In the genomic region with DNA sequence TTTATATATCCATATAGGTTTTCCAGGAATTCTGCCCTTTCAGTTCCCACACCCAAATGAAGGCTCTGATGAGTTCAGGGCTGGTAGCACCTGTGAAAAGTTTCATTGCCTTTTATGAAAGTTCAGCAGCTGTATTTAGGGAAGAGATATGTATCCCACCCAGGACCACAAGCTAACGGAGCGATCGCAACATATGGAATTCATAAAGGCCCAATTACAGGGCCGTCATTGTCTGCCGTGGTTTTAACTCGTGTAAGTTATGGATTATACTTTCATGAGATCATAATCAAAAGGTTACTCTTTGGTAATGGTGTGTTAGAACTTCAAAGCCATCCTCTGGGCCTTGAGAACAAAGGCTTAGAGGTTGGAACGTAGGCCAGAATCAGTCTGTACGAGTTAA, we compare ENCODE assay signal across 22 mouse cellular contexts. TPM values are rescaled to one million over a fixed set of nuclear protein-coding genes. Genes with fewer than 3 reads are reported as not detected.
DNase-seq lines count a peak whose midpoint lies in the region; ATAC-seq and TF ChIP-seq lines count a peak whose summit lies in the region.
"Had no signal": no experiment of that assay in that cellular context is flagged by ENCODE, and none has a peak within 500 bp of the region (broad histone marks: within the 10 kb centered on the region; RNA-seq: fewer than 3 reads in every experiment).

No protein-coding gene starts in this region.

- DNase-seq in embryonic facial prominence, embryonic 11.5 days (ENCODE audit: low spot score), result peak; percentile 64
- no peak for DNase-seq in embryonic facial prominence, embryonic 10.5 days (ENCODE audit: low spot score)
- peak; percentile 74 for DNase-seq in embryonic facial prominence, embryonic 14.5 days (ENCODE audit: low spot score)
- DNase-seq in forelimb bud, embryonic 11.5 days (ENCODE audit: low read depth, low spot score), result peak; percentile 40
- DNase-seq in layer of hippocampus, adult 2 months (ENCODE audit: low spot score in 2 of 2), result no peak
- DNase-seq: adrenal gland, adult 2 months; adrenal gland, postnatal 10 days; adrenal gland, postnatal 25 days; cerebellum, adult 11 months; cerebellum, adult 18-20 months; cerebellum, adult 8-10 months; cerebellum, adult 9-11 months; cerebellum, postnatal 14 days; cerebellum, postnatal 36 days; forebrain, postnatal 0 days had no signal

- no peaks in the 10 kb centered on the region for H3K27me3 ChIP-seq in embryonic facial prominence, embryonic 11.5 days (ENCODE audit: control insufficient read depth, insufficient read depth, low read length)
- H3K27me3 ChIP-seq in embryonic facial prominence, embryonic 10.5 days (replicated peaks; ENCODE audit: low read depth, poor library complexity, severe bottlenecking), result no peaks in the 10 kb centered on the region
- H3K27me3 ChIP-seq in embryonic facial prominence, embryonic 13.5 days, result no peaks in the 10 kb centered on the region
- H3K27me3 ChIP-seq in embryonic facial prominence, embryonic 14.5 days (replicated peaks; ENCODE audit: control insufficient read depth, insufficient read depth, low read length), result no peaks in the 10 kb centered on the region
- H3K27me3 ChIP-seq in hindbrain, embryonic 16.5 days (replicated peaks; ENCODE audit: control insufficient read depth, insufficient read depth, low read length), result no peaks in the 10 kb centered on the region
- H3K27me3 ChIP-seq: forebrain, embryonic 13.5 days; forebrain, embryonic 15.5 days had no signal

- H3K9me3 ChIP-seq in embryonic facial prominence, embryonic 11.5 days (replicated peaks; ENCODE audit: control insufficient read depth, low read length), result no peaks in the 10 kb centered on the region
- H3K9me3 ChIP-seq in embryonic facial prominence, embryonic 10.5 days, result no peaks in the 10 kb centered on the region
- H3K9me3 ChIP-seq in embryonic facial prominence, embryonic 13.5 days, result no peaks in the 10 kb centered on the region
- H3K9me3 ChIP-seq in embryonic facial prominence, embryonic 14.5 days (ENCODE audit: control insufficient read depth, low read length), result no peaks in the 10 kb centered on the region
- no peaks in the 10 kb centered on the region for H3K9me3 ChIP-seq in hindbrain, embryonic 16.5 days (ENCODE audit: control insufficient read depth, low read length)
- H3K9me3 ChIP-seq: forebrain, embryonic 13.5 days; forebrain, embryonic 15.5 days had no signal

- TF ChIP-seq CTCF in layer of hippocampus, adult 2 months (conservative IDR thresholded peaks at IDR 0.05), result no peak

- H3K4me2 ChIP-seq in embryonic facial prominence, embryonic 11.5 days (ENCODE audit: low read depth, low read length), result no peak overlapping the region
- peak overlapping the region; percentile 20; the same call in 1 of the 2 replicates for H3K4me2 ChIP-seq in embryonic facial prominence, embryonic 13.5 days
- no peak overlapping the region for H3K4me2 ChIP-seq in embryonic facial prominence, embryonic 14.5 days (ENCODE audit: low read depth, low read length)
- no peak overlapping the region for H3K4me2 ChIP-seq in hindbrain, embryonic 16.5 days (ENCODE audit: low read length)
- H3K4me2 ChIP-seq: forebrain, embryonic 13.5 days; forebrain, embryonic 15.5 days had no signal

- H3K9ac ChIP-seq in embryonic facial prominence, embryonic 11.5 days (replicated peaks; ENCODE audit: low read length), result no peak overlapping the region
- H3K9ac ChIP-seq in embryonic facial prominence, embryonic 13.5 days, result no peak overlapping the region
- no peak overlapping the region for H3K9ac ChIP-seq in embryonic facial prominence, embryonic 14.5 days (ENCODE audit: low read depth, low read length)
- H3K9ac ChIP-seq in hindbrain, embryonic 16.5 days (ENCODE audit: low read depth, low read length), result no peak overlapping the region
- H3K9ac ChIP-seq: forebrain, embryonic 13.5 days; forebrain, embryonic 15.5 days; forebrain, postnatal 0 days had no signal

- H3K36me3 ChIP-seq in embryonic facial prominence, embryonic 11.5 days (replicated peaks; ENCODE audit: control insufficient read depth, insufficient read depth, low read depth, low read length), result no peaks in the 10 kb centered on the region
- H3K36me3 ChIP-seq in embryonic facial prominence, embryonic 10.5 days (replicated peaks), result no peaks in the 10 kb centered on the region
- H3K36me3 ChIP-seq in embryonic facial prominence, embryonic 13.5 days, result no peaks in the 10 kb centered on the region
- no peaks in the 10 kb centered on the region for H3K36me3 ChIP-seq in embryonic facial prominence, embryonic 14.5 days (ENCODE audit: control insufficient read depth, insufficient read depth, low read length)
- H3K36me3 ChIP-seq in hindbrain, embryonic 16.5 days (ENCODE audit: control insufficient read depth, insufficient read depth, low read length), result no peaks in the 10 kb centered on the region
- H3K36me3 ChIP-seq: forebrain, embryonic 15.5 days had no signal

- 46% methylated on average over 8 of the region's 8 CpGs for WGBS in embryonic facial prominence, embryonic 11.5 days
- whole genome bisulfite sequencing in embryonic facial prominence, embryonic 10.5 days, result 63% methylated on average over 8 of the region's 8 CpGs
- WGBS in embryonic facial prominence, embryonic 13.5 days, result 22% methylated on average over 8 of the region's 8 CpGs
- 33% methylated on average over 8 of the region's 8 CpGs for WGBS in embryonic facial prominence, embryonic 14.5 days
- WGBS in hindbrain, embryonic 16.5 days, result 85% methylated on average over 8 of the region's 8 CpGs

- H3K27ac ChIP-seq in embryonic facial prominence, embryonic 11.5 days (replicated peaks; ENCODE audit: low read depth, low read length), result no peak overlapping the region
- H3K27ac ChIP-seq in embryonic facial prominence, embryonic 10.5 days (replicated peaks), result no peak overlapping the region
- H3K27ac ChIP-seq in embryonic facial prominence, embryonic 13.5 days, result peak overlapping the region; percentile 16; the same call in 1 of the 2 replicates
- no peak overlapping the region for H3K27ac ChIP-seq in embryonic facial prominence, embryonic 14.5 days (replicated peaks; ENCODE audit: low read depth, low read length)
- no peak overlapping the region for H3K27ac ChIP-seq in hindbrain, embryonic 16.5 days (ENCODE audit: low read depth, low read length)
- H3K27ac ChIP-seq in layer of hippocampus, adult 2 months, result no peak overlapping the region
- H3K27ac ChIP-seq: forebrain, embryonic 13.5 days; forebrain, embryonic 15.5 days had no signal

- no peak for ATAC-seq in embryonic facial prominence, embryonic 11.5 days (replicated peaks; ENCODE audit: insufficient number of reproducible peaks, low FRiP score, low TSS enrichment, low read depth)
- ATAC-seq in embryonic facial prominence, embryonic 13.5 days (ENCODE audit: insufficient number of reproducible peaks, insufficient read depth, low FRiP score, low TSS enrichment, low read depth), result no peak
- peak; percentile 53 for ATAC-seq in embryonic facial prominence, embryonic 14.5 days (ENCODE audit: low read depth)
- ATAC-seq in hindbrain, embryonic 16.5 days, result no peak
- ATAC-seq: forebrain, embryonic 13.5 days; forebrain, embryonic 15.5 days; forebrain, postnatal 0 days had no signal

- H3K4me3 ChIP-seq in embryonic facial prominence, embryonic 11.5 days (ENCODE audit: low read depth, low read length), result no peak overlapping the region
- no peak overlapping the region for H3K4me3 ChIP-seq in embryonic facial prominence, embryonic 10.5 days
- no peak overlapping the region for H3K4me3 ChIP-seq in embryonic facial prominence, embryonic 13.5 days
- no peak overlapping the region for H3K4me3 ChIP-seq in embryonic facial prominence, embryonic 14.5 days (ENCODE audit: low read depth, low read length)
- H3K4me3 ChIP-seq in hindbrain, embryonic 16.5 days (ENCODE audit: low read length), result no peak overlapping the region
- no peak overlapping the region for H3K4me3 ChIP-seq in layer of hippocampus, adult 2 months
- H3K4me3 ChIP-seq: forebrain, embryonic 13.5 days; forebrain, embryonic 15.5 days had no signal

- H3K4me1 ChIP-seq in embryonic facial prominence, embryonic 11.5 days (ENCODE audit: control insufficient read depth, insufficient read depth, low read length), result no peaks in the 10 kb centered on the region
- H3K4me1 ChIP-seq in embryonic facial prominence, embryonic 10.5 days, result no peaks in the 10 kb centered on the region
- H3K4me1 ChIP-seq in embryonic facial prominence, embryonic 13.5 days, result peaks cover 30% of the 10 kb centered on the region
- peaks cover 13% of the 10 kb centered on the region for H3K4me1 ChIP-seq in embryonic facial prominence, embryonic 14.5 days (ENCODE audit: control insufficient read depth, insufficient read depth, low read length)
- H3K4me1 ChIP-seq in hindbrain, embryonic 16.5 days (ENCODE audit: control insufficient read depth, insufficient read depth, low read depth, low read length), result no peaks in the 10 kb centered on the region
- H3K4me1 ChIP-seq: forebrain, embryonic 15.5 days had no signal

RNA-seq across cellular contexts. Expression of a gene that starts 28.9 kb away (rescaled TPM):
- polyA plus RNA-seq in embryonic facial prominence, embryonic 11.5 days (2014; fragmentation: Nextera tagmentation; extraction: Ambion mirVana), result 14.4 and 15.8 TPM in 2 replicates
- polyA plus RNA-seq in embryonic facial prominence, embryonic 10.5 days (2016; fragmentation: Nextera tagmentation; extraction: Ambion mirVana), result 2.4 and 8.1 TPM in 2 replicates
- 74.0 and 111 TPM in 2 replicates for polyA plus RNA-seq in embryonic facial prominence, embryonic 13.5 days (2015; fragmentation: Nextera tagmentation; extraction: Ambion mirVana)
- 64.6 and 68.3 TPM in 2 replicates for polyA plus RNA-seq in embryonic facial prominence, embryonic 14.5 days (2014; fragmentation: Nextera tagmentation; extraction: Ambion mirVana)
- polyA plus RNA-seq in hindbrain, embryonic 16.5 days (2015; fragmentation: Nextera tagmentation; extraction: Ambion mirVana), result 8.3 TPM in 2 replicates
- 1 to 10 TPM in 1 of 2 experiments, under 1 TPM in 1; 0.82 to 1.0 TPM for total RNA-seq in layer of hippocampus, adult 2 months (2021)
- total RNA-seq: common myeloid progenitor, adult 5-6 weeks; MEL had no signal
- polyA plus RNA-seq: C2C12 had no signal

Comparison
In these comparisons a context has a peak if more than half of its experiments do, and no peak if none do; other contexts are left out.
1. DNase-seq: peak in embryonic facial prominence, embryonic 11.5 days (single experiment), embryonic facial prominence, embryonic 14.5 days (single experiment) and forelimb bud, embryonic 11.5 days (single experiment); none in embryonic facial prominence, embryonic 10.5 days (single experiment) and layer of hippocampus, adult 2 months (0 of 2).